In genomic region chr14:79662001-79662400, GRCm38 (mm10) we compare ENCODE assay signal across 8 mouse cellular contexts. TPM values are rescaled to one million over a fixed set of nuclear protein-coding genes. Genes with fewer than 3 reads are reported as not detected.
DNase-seq lines count a peak whose midpoint lies in the region; ATAC-seq and TF ChIP-seq lines count a peak whose summit lies in the region.

Gene Cnmd (minus strand): TSS chr14:79662170.

- H3K36me3 ChIP-seq in embryonic facial prominence, embryonic 13.5 days = no peaks in the 10 kb centered on the region
- no peaks in the 10 kb centered on the region for H3K36me3 ChIP-seq in intestine, embryonic 14.5 days (ENCODE audit: control insufficient read depth, insufficient read depth, low read length)
- no peaks in the 10 kb centered on the region for H3K36me3 ChIP-seq in midbrain, embryonic 16.5 days (ENCODE audit: control insufficient read depth, insufficient read depth, low read length)

- H3K9ac ChIP-seq in embryonic facial prominence, embryonic 13.5 days = peak within 1 kb of the TSS; percentile 62
- H3K9ac ChIP-seq in intestine, embryonic 14.5 days (ENCODE audit: low read length) = no peak within 1 kb of the TSS
- no peak within 1 kb of the TSS for H3K9ac ChIP-seq in midbrain, embryonic 16.5 days (ENCODE audit: low read depth, low read length)

- no peak for DNase-seq in layer of hippocampus, adult 2 months (ENCODE audit: low spot score in 2 of 2)
- DNase-seq in layer of hippocampus, adult 9-11 months = no peak
- no peak for DNase-seq in intestine, embryonic 14.5 days (ENCODE audit: low spot score)
- no peak for DNase-seq in left cerebral cortex, adult 8-10 months (ENCODE audit: low spot score in 2 of 2)
- DNase-seq in frontal cortex, adult 2 months (ENCODE audit: extremely low spot score in 1 of 2, low spot score in 1 of 2) = no peak
- no peak for DNase-seq in thymus, postnatal 10 days (ENCODE audit: low spot score in 2 of 2)

- H3K9me3 ChIP-seq in embryonic facial prominence, embryonic 13.5 days = no peaks in the 10 kb centered on the region
- H3K9me3 ChIP-seq in intestine, embryonic 14.5 days (ENCODE audit: control insufficient read depth, low read length) = no peaks in the 10 kb centered on the region
- H3K9me3 ChIP-seq in midbrain, embryonic 16.5 days (replicated peaks; ENCODE audit: control insufficient read depth, low read length, poor library complexity, severe bottlenecking) = no peaks in the 10 kb centered on the region

- peaks cover 10% of the 10 kb centered on the region for H3K27me3 ChIP-seq in embryonic facial prominence, embryonic 13.5 days
- no peaks in the 10 kb centered on the region for H3K27me3 ChIP-seq in intestine, embryonic 14.5 days (replicated peaks; ENCODE audit: control insufficient read depth, insufficient read depth, low read length)
- H3K27me3 ChIP-seq in midbrain, embryonic 16.5 days (ENCODE audit: control insufficient read depth, insufficient read depth, low read depth, low read length) = no peaks in the 10 kb centered on the region

- peak within 1 kb of the TSS; percentile 61 for H3K4me2 ChIP-seq in embryonic facial prominence, embryonic 13.5 days
- peak within 1 kb of the TSS; percentile 47 for H3K4me2 ChIP-seq in intestine, embryonic 14.5 days (ENCODE audit: low read length)
- peak within 1 kb of the TSS; percentile 51 for H3K4me2 ChIP-seq in midbrain, embryonic 16.5 days (ENCODE audit: low read length)

- peaks cover 14% of the 10 kb centered on the region for H3K4me1 ChIP-seq in embryonic facial prominence, embryonic 13.5 days
- H3K4me1 ChIP-seq in intestine, embryonic 14.5 days (replicated peaks; ENCODE audit: control insufficient read depth, insufficient read depth, low read length) = no peaks in the 10 kb centered on the region
- H3K4me1 ChIP-seq in midbrain, embryonic 16.5 days (ENCODE audit: control insufficient read depth, insufficient read depth, low read length) = peaks cover 13% of the 10 kb centered on the region

- peak within 1 kb of the TSS; percentile 31; the same call in 1 of the 2 replicates for H3K4me3 ChIP-seq in layer of hippocampus, adult 2 months
- H3K4me3 ChIP-seq in embryonic facial prominence, embryonic 13.5 days = peak within 1 kb of the TSS; percentile 36
- H3K4me3 ChIP-seq in intestine, embryonic 14.5 days (ENCODE audit: low read depth, low read length) = peak within 1 kb of the TSS; percentile 13
- H3K4me3 ChIP-seq in midbrain, embryonic 16.5 days (ENCODE audit: low read depth, low read length) = peak within 1 kb of the TSS; percentile 18

- no peak for TF ChIP-seq CTCF in layer of hippocampus, adult 2 months (conservative IDR thresholded peaks at IDR 0.05)

- peak within 1 kb of the TSS; percentile 85; the same call in 1 of the 2 replicates for H3K27ac ChIP-seq in layer of hippocampus, adult 2 months
- peak within 1 kb of the TSS; percentile 74 for H3K27ac ChIP-seq in embryonic facial prominence, embryonic 13.5 days
- H3K27ac ChIP-seq in intestine, embryonic 14.5 days (ENCODE audit: low read depth) = no peak within 1 kb of the TSS
- no peak within 1 kb of the TSS for H3K27ac ChIP-seq in midbrain, embryonic 16.5 days (ENCODE audit: low read length)

- peak; percentile 57; the same call in 1 of the 2 replicates for ATAC-seq in embryonic facial prominence, embryonic 13.5 days (ENCODE audit: insufficient number of reproducible peaks, insufficient read depth, low FRiP score, low TSS enrichment, low read depth)
- ATAC-seq in intestine, embryonic 14.5 days (replicated peaks; ENCODE audit: low FRiP score, low TSS enrichment, low read depth) = no peak
- no peak for ATAC-seq in midbrain, embryonic 16.5 days

- WGBS in embryonic facial prominence, embryonic 13.5 days = 56% methylated on average over 4 of the region's 4 CpGs
- 69% methylated on average over 4 of the region's 4 CpGs for WGBS in intestine, embryonic 14.5 days
- WGBS in midbrain, embryonic 16.5 days = 67% methylated on average over 4 of the region's 4 CpGs

RNA-seq across cellular contexts. Expression of gene Cnmd, which starts in this region (rescaled TPM):
- 1 to 10 TPM; 1.5 to 1.8 TPM for total RNA-seq in layer of hippocampus, adult 2 months (2021)
- 124 and 179 TPM in 2 replicates for polyA plus RNA-seq in embryonic facial prominence, embryonic 13.5 days (2015; fragmentation: Nextera tagmentation; extraction: Ambion mirVana)
- polyA plus RNA-seq in intestine, embryonic 14.5 days (2014; fragmentation: Nextera tagmentation; extraction: Ambion mirVana) = not detected in 2 replicates
- polyA plus RNA-seq in midbrain, embryonic 16.5 days (2015; fragmentation: Nextera tagmentation; extraction: Ambion mirVana) = 2.0 and 3.3 TPM in 2 replicates
- 1 to 10 TPM; 1.2 to 2.7 (median 1.8) TPM for total RNA-seq in left cerebral cortex, adult 8-10 months (2022)
- 2.5 and 3.0 TPM in 2 replicates for polyA plus RNA-seq in frontal cortex, adult 2 months (2012; rRNA removed)

Comparison
In these comparisons a context has a peak if more than half of its experiments do, and no peak if none do; other contexts are left out.
1. RNA of gene Cnmd (polyA plus RNA-seq): 124 to 179 TPM in embryonic facial prominence, embryonic 13.5 days; 2.0 to 3.3 TPM in midbrain, embryonic 16.5 days, 2.5 to 3.0 TPM in frontal cortex, adult 2 months and not detected in intestine, embryonic 14.5 days; every median in the first group is over 10 times any median in the second.
2. H3K27ac ChIP-seq: peak in layer of hippocampus, adult 2 months (single experiment) and embryonic facial prominence, embryonic 13.5 days (single experiment); none in intestine, embryonic 14.5 days (single experiment) and midbrain, embryonic 16.5 days (single experiment).
3. Peak in every context shown above with its lines, with median percentiles within 50 percentile points of each other: H3K4me3 ChIP-seq and H3K4me2 ChIP-seq.